Mouse (Mus musculus) left cerebral cortex, adult 9 months (tissue): Measurements from ENCODE around the gene Meox2.
"Not testable (repeated sequence)": the region's sequence is repeated elsewhere in the genome, so short reads cannot be mapped to it uniquely, and the experiment has no call there.

Experiments
- DNase-seq, 2 experiments: peaks; one replicate each; pipeline ENCODE4 v3.0.0; 2022; ENCODE audit warnings: low spot score in 2 of 2

Gene Meox2

DNA sequence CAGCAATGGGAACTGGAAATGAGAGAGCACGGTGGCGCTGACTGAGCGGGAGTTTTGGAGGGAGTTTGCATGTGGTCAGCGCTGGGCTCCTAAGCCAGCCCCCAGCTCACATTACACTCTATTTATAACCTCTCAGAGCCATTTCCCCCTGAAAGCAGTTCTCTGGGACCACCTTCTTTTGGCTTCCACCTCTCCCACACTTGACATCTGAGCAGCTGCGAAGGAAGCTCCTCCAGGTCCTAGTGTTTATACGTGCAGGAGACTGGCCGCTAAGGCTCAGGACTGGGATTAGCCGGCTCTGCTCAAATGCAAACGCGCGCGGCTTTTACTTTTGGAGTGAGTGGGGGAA is at the start of gene Meox2:
Meox2 (plus strand) TSS at position 151 of the 349 bp plus-strand sequence.
- no peak for DNase-seq

DNA sequence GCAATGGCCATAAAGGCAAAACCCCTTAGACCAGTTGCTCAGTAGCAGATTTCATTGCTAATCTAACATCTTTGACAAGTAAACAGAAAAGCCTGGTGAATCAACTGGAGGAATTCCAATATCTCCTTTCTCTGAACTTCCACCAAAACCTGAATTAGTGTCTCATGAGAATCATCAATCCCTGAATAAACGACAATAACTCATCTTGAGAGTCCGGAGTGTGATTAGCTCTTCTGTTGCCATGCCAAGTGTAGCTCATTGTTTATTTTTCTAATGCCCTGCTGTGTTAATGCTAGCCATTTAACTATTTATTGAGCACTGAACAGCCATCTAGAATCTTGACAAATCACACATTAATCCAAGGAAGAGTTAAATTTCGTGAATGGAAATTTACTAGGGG is 35.7 kb upstream of the Meox2 start:
- DNase-seq, result no peak

DNA sequence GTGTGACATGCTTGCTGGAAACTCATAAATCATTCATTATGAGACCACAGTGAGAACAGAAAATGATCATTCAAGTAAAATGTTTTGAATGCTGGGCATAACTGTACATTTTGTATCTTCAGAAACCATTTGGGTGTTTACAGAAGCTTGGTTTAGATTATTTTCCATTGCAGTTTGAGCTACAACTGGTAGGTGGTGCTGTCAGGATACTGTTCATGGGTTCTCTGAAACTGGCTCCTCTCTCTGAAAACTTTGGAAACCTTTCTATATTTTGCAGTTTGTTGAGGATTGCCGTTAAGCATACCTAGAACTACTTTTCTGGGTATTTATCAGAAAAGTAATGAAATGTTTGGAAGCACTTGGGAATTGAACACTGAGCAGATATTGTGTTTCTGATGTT is 31.0 kb upstream of the Meox2 start:
- DNase-seq, result no peak

DNA sequence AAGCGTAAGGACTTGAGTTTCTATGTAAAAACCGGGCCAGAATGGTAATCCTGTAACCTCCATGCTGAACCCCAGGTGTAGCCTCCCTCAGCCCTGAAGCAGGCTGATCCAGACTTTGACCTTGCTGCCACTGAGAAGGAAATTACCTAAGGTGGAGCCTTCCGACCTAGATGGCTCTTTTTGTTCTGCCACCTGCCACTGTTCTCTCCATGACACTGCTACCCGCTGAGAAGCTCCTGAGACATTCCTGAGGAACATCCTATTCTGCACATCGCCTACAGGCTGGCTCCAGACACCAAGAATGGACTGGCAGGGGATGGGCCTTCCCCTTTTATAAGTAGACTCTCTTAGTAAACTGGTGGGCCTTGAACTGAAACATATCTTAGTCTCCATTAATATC is 28.3 kb upstream of the Meox2 start:
- not testable (repeated sequence) for DNase-seq

DNA sequence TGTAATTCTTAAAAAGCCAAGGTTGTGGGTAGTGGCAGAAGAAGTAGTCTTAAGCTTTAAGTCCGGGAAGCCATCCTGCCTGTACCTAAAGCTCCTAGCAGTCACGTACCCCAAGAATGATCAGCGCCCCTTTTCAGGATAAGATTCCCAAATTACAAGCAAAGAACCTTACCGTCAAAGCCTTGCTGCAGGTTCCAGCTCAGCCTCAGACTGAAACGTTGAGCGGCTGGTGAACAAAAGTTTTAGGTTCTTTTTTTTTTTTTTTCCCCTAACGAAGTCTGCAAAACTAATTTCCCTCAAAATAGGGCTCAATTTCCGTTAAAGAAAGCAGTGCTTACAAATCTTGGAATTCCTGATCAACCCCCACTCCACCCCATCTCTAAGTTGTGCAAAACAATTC is 1.8 kb upstream of the Meox2 start:
- DNase-seq, result no peak

GRCm38 (mm10) chr12:37107150-37107549 is 1.2 kb upstream of the Meox2 start:
- DNase-seq, result no peak

GRCm38 (mm10) chr12:37107713-37108389 is 489 bp upstream of the Meox2 start:
- DNase-seq, result no peak

- DNase-seq, result no peak
These were observed 606 bp downstream of the Meox2 start for GRCm38 (mm10) chr12:37108819-37109473.

- DNase-seq, result no peak
These were observed 1.2 kb downstream of the Meox2 start for GRCm38 (mm10) chr12:37109474-37110012.

- no peak for DNase-seq
These were observed 2.6 kb downstream of the Meox2 start for GRCm38 (mm10) chr12:37110977-37111376.

GRCm38 (mm10) chr12:37119246-37119645 is 10.9 kb downstream of the Meox2 start:
- no peak for DNase-seq

DNA sequence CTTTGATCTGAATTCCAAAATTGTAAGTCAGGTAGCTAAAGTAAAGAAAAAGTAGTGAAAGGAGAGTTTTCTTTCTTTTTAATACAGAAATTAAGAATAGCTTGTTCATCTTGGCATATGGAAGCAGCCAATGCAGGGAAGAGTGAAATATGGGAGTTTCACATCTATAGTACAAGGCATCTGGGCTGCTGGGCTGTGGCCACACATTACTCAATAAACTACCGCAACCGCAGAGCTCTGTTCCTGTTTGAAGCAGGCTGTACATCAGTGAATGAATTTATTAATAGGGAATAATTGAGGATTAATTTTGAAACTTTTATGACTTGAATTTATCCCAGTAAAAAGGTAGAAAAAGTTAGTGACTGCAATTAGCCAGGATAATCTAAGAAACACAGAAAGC is 15.4 kb downstream of the Meox2 start:
- DNase-seq, result no peak

DNA sequence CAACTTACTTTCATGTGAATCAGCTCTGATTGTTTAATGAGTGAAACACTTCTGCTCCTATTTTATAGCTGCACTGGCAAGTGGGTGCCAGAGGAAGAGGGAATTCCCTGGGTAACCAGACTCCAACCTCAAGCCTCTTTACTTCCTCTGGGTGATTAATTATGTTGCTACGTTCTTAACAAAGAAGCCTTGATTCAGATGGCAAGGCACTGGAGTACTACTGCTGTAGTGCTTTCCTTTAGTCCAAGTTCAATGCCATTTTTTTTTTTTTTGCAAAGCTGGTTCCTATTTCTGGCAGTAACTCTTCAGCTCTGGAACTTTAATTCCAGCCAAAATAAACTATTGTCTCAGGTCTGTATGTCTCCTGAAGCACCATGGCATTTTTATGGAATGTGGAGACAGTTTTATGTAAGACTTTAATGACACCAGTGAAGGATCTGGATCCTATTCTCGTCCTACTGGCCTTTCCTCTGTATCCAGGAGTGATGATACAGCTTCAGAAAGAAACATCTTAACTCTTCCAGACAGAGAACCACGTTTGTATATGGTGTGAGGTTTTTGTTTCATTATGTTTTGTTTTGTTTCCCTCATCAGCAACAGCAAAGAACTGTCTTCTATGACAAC is 33.9 kb downstream of the Meox2 start:
- DNase-seq, result no peak

- DNase-seq, result no peak
These were observed 35.5 kb downstream of the Meox2 start for GRCm38 (mm10) chr12:37143879-37144278.

DNA sequence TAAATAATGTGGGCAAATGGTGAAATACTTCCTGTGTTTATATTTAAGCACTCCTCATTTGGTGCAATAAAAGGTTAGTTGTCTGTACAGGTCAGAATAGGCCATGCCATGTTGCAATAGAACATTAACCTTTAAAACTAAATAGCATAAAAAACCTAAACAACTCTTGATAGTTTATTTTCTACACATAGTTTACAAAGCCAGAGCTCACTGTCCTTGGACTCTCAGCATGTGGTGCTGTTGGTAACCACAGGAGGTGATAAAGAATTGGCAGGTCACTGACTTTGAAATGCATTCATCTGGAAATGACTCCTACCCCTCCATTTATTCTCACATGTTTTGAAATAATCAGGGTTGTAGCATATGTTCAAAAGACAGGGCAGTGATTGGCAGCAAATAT is 59.4 kb downstream of the Meox2 start:
- no peak for DNase-seq

GRCm38 (mm10) chr12:37173324-37173723 is 65.0 kb downstream of the Meox2 start:
- no peak for DNase-seq

GRCm38 (mm10) chr12:37183689-37184088 is 75.3 kb downstream of the Meox2 start:
- DNase-seq, result no peak

GRCm38 (mm10) chr12:37188940-37189488 is 80.7 kb downstream of the Meox2 start:
- no peak for DNase-seq
